Mouse (Mus musculus) v-Abl transformed pro-B cells (cell line): ENCODE data around the gene Wdr20rt.
"Not testable (repeated sequence)": the region's sequence is repeated elsewhere in the genome, so short reads cannot be mapped to it uniquely, and the experiment has no call there.

ENCODE experiments used
- in situ Hi-C, 2 experiments: fragments of 400-800 bp; cut with MboI; formaldehyde crosslinking; loops; one replicate each; pipeline ENCODE4 v1.15.1; 2025; ENCODE audit not compliant: unreplicated experiment in 2 of 2

The Wdr20rt gene

DNA sequence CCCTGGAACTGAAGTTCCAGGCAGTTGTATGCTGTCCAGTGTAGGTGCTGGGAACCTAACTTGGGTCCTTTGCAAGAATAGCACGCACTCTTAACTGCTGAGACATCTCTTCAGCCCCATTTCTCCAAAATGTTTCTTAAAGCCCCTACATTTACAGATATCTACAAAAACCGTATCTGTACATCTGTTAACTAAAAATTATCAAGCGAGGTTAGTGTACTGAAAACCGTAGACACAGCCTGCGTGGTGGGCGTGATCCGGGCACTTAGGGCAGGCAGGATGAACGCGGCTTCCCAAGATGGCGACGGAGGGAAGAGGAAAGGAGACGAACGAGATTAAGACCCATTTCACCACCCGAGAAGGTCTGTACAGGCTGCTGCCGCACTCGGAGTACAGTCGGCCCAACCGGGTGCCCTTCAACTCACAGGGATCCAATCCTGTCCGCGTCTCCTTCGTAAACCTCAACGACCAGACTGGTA is at the start of gene Wdr20rt:
Gene Wdr20rt (plus strand): TSS at position 51 of the 479 bp plus-strand sequence.
- in situ Hi-C loops: no loop called here

- in situ Hi-C loops: no loop called here
Observed at GRCm38 (mm10) chr12:65187365-65187764, 38.0 kb upstream of the Wdr20rt start.

DNA sequence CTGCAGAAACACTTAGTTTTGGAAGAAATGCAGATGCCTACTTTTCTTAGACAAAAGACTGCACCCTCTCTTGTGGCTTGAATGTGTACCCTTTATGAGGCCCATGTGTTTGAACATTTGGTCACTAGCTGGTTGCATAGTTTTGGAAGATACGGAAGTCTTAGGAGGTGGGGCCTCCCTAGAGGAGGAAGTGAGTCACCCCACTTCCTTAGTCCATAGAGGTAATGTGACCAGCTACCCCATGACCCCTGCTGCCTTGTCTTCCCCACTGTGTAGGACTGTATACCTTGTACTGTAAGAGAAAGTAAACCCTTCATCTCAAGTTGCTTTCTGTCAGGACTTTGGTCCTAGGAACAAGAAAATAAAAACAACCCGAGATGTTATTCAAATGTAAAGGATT is 36.1 kb upstream of the Wdr20rt start:
- in situ Hi-C loops: no loop called here

DNA sequence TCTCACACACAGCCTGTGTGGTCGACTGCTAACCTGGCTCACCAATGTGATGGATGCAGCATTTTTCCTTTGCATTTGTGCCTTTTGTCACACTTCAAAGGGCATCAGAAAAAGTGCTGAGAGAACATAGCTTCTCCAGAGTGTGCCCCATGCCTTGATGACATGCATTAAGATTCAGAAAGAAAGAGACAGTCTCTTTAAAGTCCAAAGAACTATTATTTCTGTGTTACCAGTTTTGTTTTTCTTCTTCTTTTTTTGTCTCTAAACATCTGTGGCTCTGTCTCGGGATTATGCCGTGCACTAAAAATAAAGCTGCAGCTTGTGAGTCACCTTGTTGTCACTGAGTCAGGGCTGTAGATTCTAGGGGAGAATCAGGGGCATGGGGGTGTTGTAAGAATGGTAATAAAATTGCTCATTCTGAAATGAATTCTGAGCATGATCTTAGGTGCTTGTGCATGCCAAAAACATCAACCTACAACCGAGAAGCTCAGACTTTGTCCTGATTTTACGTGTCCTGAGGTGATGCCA is 31.2 kb upstream of the Wdr20rt start:
- in situ Hi-C loops: no loop called here

DNA sequence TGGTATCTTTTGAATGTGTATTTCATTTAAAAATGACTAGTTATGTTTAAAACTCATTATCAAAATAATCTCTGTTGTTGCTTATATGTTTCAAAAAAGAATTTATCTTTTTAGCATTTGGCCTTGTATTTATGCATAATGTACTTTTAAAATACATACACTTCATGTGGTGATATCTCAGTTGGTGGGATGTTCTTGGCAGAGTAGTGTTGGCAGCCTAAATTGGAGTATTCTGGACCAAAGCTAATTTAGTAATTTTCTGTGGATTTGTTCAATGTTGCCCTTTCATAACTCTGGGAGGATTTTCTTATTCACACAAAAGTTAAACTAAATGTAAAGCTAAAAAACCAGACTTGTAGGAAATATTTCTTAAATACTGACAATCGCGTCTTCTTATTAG is 23.5 kb upstream of the Wdr20rt start:
- in situ Hi-C loops: no loop called here

- in situ Hi-C loops: no loop called here
Observed at GRCm38 (mm10) chr12:65206431-65206830, 18.9 kb upstream of the Wdr20rt start.

GRCm38 (mm10) chr12:65216404-65216840 is 8.9 kb upstream of the Wdr20rt start:
- in situ Hi-C loops: no loop called here

- in situ Hi-C loops: no loop called here
Observed at GRCm38 (mm10) chr12:65228628-65229027, 3.3 kb downstream of the Wdr20rt start.

- in situ Hi-C loops: no loop called here
Observed at GRCm38 (mm10) chr12:65229041-65229440, 3.7 kb downstream of the Wdr20rt start.

- in situ Hi-C loops: not testable (repeated sequence)
Observed at GRCm38 (mm10) chr12:65232801-65233200, 7.5 kb downstream of the Wdr20rt start.

DNA sequence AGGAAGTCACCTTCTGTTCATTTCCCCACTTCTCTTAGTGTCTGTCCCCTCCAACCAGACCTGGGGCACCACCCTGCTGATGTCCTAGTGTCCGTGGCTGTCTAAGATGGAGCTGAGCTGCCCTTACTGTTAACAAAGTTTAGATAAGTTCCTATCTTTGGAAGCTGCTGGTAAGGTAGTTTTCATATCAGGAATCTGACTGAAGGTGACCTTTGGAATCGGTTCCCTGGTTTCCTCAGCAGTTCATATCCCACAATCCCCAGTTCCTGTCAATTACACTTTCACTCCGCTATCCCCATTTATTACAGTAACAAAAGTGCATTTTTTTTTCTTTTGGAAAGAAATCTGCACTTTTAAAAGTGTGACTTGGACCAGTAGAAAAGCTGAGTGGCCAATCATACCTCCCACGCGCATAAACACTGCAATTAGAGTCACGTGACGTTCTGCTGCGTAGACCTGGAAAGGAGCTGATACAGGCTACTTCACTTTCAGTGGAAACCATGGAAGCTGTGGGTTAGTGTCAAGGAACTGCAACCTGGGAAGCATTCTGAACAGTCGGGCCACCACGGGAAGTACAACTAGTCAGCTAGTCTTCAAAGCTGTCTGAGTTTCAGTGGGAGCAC is 24.9 kb downstream of the Wdr20rt start:
- in situ Hi-C loops: no loop called here

DNA sequence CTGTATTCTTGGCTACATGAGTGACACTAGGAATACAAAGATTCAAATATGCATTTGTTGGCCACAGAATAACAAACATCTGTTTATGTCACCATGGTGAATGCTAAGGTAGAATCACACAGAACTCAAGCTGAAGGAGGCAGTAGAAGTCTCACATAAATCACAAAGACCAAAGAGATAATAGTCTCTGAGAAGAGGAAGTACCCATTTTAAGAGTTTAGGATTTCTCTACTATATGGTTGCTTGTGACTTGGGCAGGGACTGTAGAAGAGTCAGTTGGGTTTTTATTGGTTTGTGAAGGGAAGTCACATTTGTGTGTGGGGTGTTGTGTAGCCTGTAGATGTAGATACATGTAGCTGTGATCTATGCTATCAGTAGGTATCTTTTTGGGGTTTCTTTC is 31.6 kb downstream of the Wdr20rt start:
- in situ Hi-C loops: no loop called here

- in situ Hi-C loops: no loop called here
Observed at GRCm38 (mm10) chr12:65258212-65259138, 33.2 kb downstream of the Wdr20rt start.

DNA sequence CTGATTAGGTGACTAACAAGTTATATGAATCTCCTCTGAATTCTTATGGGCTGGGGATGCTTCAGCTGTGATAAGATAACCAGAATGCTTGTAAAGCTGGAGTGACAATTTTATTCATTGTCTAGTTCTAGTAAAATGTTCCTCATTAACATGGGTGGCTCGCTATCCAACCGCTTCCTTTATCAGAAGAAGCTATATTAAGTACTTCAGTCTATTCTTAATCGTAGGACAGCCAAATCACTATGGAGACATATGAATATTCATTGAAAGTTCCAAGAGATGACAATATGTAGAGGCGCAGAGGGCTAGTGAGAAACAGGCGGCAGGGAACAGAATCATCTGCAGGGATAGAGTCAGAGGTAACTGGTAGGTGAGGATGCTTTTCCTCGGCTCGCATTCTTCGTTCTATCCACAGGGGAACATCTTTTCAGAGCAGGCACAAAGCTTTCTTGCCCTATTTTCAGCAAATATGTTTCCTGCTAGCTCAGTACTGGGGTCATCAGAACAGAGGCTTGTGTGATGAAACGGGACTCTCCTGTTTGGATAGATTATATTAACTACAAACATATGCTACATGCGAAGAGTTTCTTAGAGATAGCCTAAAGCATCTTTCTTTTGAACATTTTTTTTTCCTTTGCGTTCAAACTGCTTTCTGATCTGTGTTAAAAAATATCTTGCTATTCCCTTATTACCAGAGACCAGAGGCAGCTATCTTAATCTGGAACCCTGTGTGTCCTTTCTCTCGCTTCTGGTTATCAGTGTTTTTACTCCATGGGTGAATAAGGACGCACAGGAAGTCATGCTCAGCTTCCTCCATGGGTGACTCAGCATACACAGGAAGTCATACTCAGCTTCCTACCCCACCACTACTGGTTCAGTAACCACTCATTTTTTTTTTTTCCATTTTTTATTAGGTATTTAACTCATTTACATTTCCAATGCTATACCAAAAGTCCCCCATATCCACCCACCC is 34.1 kb downstream of the Wdr20rt start:
- in situ Hi-C loops: no loop called here

- in situ Hi-C loops: no loop called here
Observed at GRCm38 (mm10) chr12:65268311-65268984, 43.1 kb downstream of the Wdr20rt start.

GRCm38 (mm10) chr12:65269406-65269805 is 44.1 kb downstream of the Wdr20rt start:
- in situ Hi-C loops: no loop called here

DNA sequence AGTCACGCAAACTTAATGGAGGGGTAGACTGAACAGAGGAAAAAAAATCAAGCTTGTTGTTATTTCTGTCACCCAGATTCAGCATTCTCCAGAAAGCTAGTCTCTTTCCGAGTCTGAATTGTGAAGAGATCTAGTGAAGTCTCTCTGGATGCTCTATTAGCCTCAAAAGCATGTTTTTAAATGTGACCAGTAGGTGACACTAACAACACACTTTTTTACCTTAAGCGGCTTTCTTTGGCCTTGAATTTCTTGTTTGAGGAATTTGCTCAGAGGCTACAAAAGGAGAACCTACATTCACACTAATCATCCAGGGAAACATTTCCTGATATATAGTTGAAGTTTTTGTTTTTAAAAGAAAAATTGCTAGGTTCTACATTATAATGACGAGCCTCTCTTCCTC is 48.5 kb downstream of the Wdr20rt start:
- in situ Hi-C loops: no loop called here
